Mouse (Mus musculus) natural killer cell, adult 2 months (primary cell): ENCODE data around the gene Tulp4.

Experiments
- DNase-seq, 2 experiments: peaks; one replicate each; pipeline ENCODE4 v3.0.0; 2022; ENCODE audit warnings: low spot score in 2 of 2

The Tulp4 gene

GRCm38 (mm10) chr17:6123776-6124175, 17.5 kb downstream of the Tulp4 start:
- DNase-seq, result no peak

DNA sequence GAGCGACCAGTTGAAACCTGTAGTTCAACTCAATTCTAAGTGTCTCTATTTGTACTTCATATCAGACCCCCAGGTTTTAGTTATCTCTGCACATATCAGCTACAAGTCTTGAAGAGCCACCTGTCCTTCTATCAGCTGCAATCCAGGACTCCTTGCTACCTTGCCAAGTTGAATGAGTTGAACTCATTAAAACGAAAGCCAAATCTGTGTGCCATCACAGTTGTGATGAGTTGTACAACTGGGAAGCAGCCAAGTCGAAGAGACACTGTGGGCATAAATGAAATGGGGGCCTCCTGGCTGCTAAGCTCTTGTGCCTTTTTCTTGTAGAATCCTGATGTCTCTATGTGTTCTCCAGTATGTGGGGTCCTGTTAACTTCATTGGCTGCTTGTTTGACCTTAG, 19.2 kb downstream of the Tulp4 start:
- no peak for DNase-seq

DNA sequence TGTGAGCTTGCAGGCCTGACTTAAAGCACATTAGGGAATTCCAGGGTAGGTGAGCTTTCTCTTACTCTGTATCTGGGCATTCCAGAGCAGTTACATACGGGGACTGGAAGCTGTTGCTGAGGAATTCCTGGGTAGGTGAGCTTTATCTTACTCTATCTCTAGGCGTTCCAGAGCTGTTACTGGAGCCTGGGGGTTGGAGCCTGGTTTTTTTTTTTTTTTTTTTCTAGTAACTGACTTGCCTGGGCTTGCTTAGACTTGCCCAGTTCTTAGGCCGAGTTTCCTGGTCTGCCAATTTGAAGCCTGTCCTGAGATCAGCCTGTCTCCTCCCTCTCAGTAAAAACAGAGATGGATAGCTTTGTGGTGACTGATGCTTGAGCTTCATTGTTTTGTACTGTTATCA, 21.8 kb downstream of the Tulp4 start:
- DNase-seq, result no peak

DNA sequence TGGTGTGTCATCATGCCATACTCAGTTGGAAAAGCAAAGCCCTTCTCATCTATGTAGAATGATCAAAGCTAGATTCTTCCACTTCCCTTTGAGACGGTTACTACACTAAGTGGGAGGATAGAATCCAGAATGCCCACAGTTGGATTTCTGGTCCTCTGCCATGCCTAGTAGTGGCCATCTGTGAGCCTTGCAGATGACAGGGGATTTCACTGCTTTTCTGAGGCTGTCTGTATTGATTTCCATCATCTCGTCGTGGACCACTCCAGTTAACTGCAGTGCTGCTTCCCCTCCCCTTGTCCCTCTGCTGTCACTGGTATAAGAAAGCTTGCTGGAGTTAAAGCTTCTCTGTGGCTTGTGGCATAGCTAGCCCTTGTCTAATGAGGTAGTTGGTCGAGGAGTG, 23.1 kb downstream of the Tulp4 start:
- DNase-seq, result no peak

- DNase-seq, result no peak
Observed at GRCm38 (mm10) chr17:6131083-6131482, 24.8 kb downstream of the Tulp4 start.

DNA sequence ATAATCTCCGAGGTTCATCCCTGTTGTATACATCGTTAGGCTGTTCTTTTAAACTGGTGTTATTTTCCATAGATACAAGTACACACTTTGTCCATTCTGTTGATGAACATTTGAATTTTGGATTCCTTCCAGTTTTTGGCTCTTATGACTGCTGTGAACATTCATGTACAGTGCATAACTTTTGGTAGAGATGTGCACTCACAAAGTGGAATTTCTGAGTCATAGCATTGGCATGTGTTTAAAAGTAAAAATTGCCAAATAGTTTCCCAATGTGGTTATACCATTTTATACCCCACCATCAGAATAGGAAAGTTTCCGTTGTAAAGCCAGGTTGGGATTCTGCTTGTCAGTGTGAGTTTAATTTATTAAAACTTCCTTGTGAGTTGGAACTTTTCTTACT, 34.6 kb downstream of the Tulp4 start:
- no peak for DNase-seq

- DNase-seq, result no peak
Observed at GRCm38 (mm10) chr17:6141344-6141743, 35.1 kb downstream of the Tulp4 start.

DNA sequence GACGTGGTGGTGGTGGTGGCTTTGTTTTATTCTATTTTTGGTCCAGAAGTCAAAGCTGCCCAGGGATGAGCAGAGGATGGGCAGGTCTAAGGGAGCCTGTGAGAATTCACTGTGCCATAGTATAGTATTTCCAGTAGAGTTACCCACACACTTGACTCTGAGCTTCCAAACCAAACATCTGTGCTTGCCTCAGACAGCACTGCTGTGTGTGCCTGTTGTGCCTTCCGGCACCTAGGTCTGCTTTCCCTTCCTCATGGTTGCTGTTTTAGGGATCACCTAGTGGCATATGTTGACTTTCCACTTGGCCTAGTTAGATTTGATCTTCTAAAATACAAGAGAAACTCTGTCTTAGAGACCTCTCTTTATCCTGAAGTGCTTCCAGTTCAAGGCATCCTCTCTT, 39.0 kb downstream of the Tulp4 start:
- DNase-seq, result no peak

GRCm38 (mm10) chr17:6152941-6153340, 46.7 kb downstream of the Tulp4 start:
- DNase-seq, result no peak

DNA sequence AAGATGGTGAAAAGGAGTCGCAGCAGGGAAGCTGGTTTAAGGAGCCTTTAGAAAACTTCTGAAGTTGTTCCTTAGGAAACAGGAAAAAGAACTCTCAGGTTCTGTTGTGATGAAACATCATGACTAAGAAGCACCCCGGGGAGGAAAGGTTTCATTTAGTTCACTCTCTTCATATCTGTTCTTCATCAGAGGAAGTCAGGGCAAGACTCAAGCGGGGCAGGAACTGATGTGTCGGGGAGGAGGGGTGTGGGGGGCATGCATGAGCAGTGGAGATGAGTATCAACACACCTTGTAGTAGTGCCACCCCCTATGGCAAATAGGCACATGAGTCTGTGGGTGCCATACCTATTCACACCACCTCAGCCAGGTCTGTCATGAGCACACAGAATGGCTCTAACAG, 47.3 kb downstream of the Tulp4 start:
- no peak for DNase-seq

- no peak for DNase-seq
Observed at GRCm38 (mm10) chr17:6154366-6154765, 48.1 kb downstream of the Tulp4 start.

- no peak for DNase-seq
Observed at GRCm38 (mm10) chr17:6160495-6160894, 54.3 kb downstream of the Tulp4 start.

GRCm38 (mm10) chr17:6161916-6162315, 55.7 kb downstream of the Tulp4 start:
- DNase-seq, result no peak

DNA sequence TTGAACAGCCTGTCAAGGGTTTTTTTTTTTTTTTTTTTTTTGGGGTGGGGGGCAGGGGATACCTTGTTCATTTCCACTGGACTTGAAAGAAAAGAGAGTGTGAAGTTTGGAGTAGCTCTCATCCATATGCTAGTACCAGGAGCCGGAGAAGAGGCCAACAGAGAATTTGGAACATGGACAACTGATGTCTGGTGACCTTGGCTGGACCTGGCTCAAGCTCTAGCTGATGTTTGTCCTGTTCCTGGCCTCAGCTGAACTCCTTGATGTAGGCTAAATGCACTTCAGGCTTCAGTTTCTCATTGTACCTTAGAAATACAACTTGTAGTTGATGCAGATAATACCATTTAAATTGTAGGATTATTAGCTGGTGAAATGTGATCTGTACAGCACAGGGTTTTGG, 56.5 kb downstream of the Tulp4 start:
- DNase-seq, result no peak

GRCm38 (mm10) chr17:6164911-6165310, 58.7 kb downstream of the Tulp4 start:
- no peak for DNase-seq

- DNase-seq, result peak; percentile 46 to 47
Observed at GRCm38 (mm10) chr17:6172440-6172839, 66.2 kb downstream of the Tulp4 start.

GRCm38 (mm10) chr17:6172926-6173690, 66.9 kb downstream of the Tulp4 start:
- DNase-seq, result peak in 1 of 2 experiments; percentile 3

DNA sequence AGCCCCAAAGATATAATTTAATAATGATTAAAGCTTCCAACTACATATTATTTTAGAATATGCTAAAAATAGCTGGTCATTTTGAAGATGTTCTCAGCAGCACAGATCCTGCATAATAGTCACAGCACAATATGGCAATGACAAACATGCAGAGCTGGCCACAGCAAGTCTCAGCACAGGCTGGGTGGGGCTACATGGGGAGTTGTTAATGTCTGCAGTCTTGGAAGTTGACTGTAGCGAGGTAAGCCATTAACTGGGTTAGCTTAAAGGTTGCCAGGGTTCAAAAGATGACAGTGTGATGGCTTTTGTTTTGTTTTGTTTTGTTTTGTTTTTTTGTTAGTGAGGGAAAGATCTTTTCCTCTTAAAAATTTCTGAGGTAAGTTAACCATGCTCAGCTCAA, 68.3 kb downstream of the Tulp4 start:
- no peak for DNase-seq

GRCm38 (mm10) chr17:6178564-6179267, 72.5 kb downstream of the Tulp4 start:
- no peak for DNase-seq

DNA sequence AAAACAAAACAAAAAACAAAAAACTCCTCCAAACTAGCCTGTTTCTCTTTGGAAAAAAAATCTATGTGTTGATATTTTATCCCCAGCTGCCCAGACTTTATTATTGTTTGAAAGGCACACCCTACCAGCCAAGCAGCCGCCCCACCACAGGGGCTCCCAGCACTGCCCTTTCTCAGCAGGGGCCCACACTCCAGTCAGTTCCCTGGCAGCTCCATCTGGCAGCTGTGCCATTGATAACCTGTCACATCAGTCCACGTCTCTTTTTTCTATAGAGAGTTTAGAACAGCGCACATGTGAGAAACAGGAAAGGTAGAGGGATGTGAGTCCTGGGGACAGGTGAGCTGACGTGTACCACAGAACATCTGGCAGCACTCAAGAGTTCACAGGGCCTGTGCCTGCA, 73.2 kb downstream of the Tulp4 start:
- DNase-seq, result no peak

DNA sequence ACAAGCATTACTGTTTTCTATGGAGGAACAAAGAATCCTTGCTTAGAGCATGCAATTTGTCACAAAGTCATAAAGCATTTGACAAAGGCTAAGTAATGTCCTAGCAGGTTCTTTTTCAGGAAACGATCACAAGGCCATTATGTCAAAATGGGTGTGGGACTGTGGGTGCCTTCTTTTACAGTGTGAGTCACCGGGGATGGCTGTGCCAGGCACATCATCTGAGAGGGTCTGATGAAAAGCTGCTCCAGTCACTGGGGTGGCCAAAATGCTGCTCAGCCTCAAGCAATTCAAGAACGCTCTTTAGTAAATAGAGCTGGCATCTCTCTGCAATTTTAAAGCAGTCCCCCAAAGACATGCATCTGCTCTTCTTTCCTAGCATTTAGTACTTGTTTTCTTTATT, 74.2 kb downstream of the Tulp4 start:
- DNase-seq, result no peak

DNA sequence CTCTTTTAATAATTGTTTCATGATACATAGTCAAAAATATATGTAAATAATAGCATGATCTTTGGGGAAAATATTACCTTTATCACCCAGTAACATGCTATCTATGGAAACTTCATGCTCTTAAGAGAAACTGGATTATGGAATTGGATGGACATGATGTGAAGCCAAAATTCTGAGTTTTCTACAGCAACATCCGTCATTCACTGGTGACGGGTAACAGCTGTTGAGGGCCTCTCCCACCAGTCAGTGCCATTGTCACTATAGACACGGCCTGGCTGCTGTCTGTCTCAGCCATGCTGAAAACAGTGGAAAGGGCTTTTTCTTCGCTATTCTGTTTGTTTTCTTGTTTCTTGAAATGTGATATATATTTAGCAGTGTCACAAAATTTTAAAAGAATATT, 76.5 kb downstream of the Tulp4 start:
- no peak for DNase-seq

DNA sequence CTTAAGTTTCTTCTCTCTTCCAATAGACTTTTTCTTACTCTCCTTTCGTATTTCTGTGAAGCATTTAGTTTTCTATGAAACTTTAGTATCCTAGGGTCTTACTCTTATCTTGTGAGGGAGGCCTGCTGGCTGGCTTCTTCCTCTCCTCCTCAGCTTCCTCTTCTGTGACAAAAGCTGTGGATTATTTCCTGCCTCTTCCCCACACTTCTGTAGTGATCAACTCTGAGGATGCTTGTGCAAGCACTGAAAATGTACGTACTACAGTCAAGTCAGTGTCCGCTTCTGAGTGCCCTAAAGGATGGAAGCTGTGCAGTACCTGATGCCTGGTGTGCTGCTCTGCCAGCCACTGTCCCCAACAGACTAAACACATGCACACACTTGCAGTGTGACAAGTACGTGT, 80.4 kb downstream of the Tulp4 start:
- DNase-seq, result no peak

DNA sequence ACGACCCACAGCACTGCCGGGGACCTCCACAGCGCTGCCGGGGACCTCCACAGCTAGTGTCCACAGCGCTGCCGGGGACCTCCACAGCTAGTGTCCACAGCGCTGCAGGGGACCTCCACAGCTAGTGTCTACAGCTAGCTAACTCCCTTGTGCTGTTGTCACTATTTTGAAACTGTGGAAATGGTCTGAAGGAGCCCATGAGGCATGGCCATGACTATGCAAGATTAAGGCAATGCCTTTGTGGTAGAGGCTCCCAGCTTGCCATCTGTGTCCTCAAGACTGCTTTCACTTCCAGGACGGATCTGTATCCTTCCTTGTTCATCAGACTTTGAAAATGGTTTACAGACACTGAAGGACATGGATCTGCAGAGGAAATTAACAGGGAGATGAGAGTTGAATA, 80.9 kb downstream of the Tulp4 start:
- no peak for DNase-seq
